Mouse (Mus musculus) brain, embryonic 18.5 days (tissue): Measurements from ENCODE around the gene St7.

Source experiments
- DNase-seq: peaks from one replicate; pipeline ENCODE4 v3.0.0-alpha.2; 2012; ENCODE audit warnings: low read depth, low spot score

St7 gene

DNA sequence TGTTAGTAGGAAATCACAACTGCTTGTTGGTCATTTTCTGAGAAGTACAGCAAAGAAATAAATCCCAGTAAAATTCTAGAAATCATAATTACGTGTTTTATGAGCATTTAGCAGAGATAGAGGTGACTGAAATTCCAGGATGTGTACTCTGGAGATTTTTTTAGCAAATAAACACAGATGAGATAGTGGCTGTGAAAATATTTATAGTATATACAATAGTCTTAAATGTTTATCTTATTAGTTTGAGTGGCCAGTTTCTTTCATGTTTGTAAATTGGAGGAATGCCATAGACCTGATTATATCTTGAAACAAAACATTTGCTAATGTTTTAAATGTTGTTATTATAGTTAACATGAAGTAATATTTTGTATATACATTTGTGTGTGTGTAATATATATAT, 205.8 kb downstream of the St7 start:
- no peak for DNase-seq

DNA sequence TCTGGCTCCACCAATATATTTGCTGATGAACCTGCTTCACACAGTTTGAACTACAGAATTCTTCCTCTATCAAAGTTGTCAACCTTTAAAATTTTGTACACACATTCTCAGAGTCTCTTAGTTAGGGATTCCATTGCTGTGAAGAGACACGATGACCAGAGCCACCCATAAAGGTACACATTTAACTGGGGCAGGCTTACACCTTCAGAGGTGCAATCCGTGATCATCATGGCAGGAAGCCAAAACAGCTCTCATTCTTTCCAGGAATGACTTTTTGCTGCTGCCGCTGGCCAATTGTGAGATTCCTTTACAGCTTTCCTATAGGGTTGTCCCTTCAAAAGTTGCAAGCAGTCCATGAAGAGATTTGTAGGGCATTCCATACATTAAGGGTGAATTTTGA, 210.6 kb downstream of the St7 start:
- DNase-seq = no peak

DNA sequence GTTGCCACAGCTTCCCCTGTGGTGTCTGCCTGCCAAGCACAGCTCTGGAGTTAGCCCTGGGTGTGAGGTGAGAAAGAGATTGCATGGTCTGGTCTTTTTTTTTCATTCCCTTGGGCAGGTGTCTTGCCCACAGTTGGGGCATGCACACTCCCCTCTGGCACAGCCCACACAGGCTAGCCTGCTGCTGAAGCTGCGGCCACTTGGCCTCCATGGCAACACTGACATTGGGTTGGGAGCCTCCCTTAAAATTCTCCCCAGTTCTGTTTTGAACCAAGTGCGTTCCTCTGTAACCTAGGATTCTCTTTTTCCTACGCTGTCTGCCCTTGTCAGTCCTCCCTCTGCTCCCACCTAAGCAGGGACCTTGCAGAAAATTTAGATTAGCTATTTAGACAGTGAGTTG, 213.0 kb downstream of the St7 start:
- DNase-seq = no peak

DNA sequence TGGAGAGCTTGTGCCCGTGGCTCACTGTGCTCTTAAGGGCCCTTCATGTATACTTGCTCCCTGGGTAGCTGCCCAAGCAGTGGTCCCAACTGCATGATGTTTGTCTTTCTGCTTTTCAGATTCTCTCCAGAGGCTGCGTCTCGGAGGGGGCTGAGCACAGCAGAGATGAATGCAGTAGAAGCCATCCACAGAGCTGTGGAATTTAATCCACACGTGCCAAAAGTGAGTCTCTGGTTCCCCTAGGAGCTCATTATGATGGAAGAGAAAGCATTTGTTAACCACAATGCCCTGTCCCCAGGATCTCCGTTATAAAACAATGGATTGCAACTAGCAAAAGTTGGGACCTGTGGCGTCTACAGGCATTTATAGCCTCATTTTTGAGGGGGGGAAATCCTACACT, 213.6 kb downstream of the St7 start:
- no peak for DNase-seq

DNA sequence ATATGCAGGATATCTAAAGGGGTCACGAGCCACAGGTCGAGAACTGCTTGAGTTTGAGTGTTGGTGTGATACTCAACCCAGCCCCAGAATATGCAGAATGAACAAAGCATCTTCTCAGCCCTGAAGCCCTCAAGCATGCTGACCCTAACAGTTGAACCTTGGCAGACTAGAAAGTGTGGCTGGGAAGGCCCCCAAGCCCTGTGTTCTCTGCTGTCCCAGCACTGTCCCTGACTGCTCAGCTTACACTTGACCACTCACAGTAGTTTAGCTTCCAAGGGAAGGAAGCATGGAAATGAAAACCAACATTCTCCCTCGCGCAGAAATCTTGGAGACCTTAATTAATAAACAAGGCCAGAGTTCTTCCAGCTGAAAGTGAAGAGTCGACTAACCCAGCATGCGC, 219.6 kb downstream of the St7 start:
- no peak for DNase-seq

DNA sequence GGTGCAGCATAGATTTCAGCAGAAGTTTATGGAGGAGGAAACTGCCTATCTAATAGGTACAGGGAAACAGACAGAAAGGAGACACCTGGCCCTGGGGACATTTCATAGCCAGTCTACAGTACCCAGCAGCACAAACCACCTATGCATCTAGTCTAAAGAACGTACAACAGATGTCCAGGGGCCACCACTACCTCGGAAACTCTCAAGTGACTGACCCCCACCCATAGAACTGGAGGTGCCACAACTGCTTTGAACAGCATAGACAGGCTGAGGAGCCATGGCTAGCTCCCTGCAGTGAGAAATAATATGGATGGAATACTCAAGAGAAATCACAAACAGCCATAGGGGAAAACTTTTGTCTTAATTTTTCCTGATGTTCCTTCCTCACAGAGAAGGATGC, 220.1 kb downstream of the St7 start:
- DNase-seq = no peak

DNA sequence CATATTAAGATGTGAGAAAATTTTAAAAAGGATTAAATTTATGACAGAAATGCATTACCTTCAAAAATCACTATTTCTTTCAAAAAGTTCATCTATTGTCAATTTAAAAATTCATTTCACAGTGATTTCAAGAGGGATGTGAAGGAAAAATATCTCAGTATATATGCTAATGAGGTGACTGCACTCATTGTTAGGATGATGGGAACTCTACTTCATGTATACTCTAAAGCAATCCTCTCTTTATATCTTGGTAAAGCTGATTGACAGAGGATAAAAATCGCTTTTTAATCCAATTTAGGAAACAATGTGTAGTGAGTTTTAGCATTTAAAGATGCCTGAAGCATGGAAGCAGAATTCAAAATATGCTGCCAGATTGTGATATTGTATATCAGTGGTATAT, 220.6 kb downstream of the St7 start:
- DNase-seq = no peak

DNA sequence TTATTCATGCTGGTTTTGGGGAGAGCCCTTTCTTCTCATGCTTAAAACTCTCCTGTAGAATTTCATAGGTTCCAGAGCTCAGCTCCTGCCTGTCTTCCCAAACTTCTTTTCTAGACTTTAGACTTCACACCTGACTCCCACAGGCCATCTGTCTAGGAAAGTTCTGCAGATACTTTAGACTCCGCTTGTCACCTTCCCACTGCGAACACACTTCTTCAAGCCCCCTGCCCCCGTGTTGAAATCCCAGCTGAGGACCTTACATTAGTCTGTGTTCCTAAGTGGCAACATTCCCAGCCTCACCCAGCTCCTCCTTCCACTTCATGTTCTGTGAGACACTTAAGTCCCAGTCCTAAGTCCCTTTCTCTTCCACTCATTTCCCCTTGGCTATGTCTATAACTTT, 221.6 kb downstream of the St7 start:
- DNase-seq = no peak

DNA sequence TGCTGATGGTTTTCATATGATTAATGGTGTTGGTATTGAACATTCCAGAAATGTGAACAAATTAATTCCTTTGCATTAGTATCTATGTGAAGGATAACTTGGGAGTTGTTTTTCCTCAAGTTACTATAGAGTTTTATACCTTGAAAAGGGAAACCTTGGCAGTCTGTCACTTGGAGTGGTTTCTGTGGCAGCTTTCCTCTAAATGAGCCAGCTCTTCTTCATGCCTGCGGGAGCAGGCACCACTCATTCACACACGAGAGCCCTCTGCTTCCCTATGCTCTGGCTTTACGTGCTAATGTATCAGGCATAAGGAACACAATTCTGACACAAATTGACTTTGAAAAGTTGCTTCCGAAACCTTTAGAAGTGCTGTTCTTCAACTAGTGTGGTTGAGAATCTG, 224.5 kb downstream of the St7 start:
- no peak for DNase-seq

DNA sequence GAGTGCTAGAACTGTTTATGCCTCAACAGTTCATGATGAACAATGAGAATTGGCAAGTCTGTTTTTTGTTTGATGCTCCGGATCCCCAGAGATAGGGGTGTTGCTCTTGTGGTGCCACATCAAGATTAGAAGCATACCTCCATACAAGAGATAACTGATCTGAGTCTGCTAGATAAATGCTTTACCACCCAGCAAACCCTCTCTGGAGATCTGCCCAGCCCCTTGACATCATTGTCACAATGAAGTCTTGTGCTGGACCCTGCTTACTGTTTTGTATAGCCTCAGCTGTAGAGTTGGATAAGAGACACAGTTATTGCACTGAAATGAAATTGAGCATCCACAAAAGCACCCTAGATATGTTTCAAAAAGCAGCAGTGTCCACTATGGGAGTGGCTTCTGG, 229.4 kb downstream of the St7 start:
- DNase-seq = no peak

DNA sequence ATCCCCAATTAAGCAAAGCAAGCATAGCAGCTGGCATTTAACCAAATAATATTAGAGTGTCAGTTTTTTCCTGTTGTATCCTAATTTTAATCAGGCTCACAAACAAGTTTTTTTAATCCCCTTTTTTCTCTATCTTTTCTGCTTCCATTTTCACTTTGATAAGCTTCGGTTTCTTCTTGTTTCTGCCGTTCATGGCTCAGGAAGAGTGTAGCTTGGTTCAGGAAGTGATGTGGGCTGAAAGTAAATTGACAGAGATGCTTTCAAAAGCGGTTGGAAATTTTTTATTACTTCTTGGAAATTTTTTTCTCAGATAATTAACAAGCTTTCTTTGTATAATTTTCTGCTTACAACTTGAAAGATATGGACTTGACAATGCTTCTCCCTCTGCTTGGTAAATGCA, 230.2 kb downstream of the St7 start:
- DNase-seq = no peak

DNA sequence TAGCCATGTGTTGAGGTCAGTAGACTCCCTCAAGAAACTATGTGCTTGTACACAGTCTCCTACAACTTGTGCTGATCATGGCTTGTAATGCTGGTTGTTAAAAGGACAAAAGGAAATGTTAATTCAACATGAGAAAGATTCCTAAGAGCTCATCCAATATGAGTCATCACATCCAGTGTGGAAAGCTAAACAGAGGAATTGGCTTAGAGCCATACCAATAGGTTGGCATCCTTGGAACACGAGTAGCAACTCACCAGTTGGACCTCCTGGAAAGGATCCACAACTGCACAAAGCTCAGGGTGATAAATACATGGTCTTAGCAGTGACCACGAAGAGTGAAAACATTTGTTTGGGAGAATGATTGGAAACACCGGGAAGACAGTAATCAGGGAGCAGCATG, 230.6 kb downstream of the St7 start:
- DNase-seq = no peak

DNA sequence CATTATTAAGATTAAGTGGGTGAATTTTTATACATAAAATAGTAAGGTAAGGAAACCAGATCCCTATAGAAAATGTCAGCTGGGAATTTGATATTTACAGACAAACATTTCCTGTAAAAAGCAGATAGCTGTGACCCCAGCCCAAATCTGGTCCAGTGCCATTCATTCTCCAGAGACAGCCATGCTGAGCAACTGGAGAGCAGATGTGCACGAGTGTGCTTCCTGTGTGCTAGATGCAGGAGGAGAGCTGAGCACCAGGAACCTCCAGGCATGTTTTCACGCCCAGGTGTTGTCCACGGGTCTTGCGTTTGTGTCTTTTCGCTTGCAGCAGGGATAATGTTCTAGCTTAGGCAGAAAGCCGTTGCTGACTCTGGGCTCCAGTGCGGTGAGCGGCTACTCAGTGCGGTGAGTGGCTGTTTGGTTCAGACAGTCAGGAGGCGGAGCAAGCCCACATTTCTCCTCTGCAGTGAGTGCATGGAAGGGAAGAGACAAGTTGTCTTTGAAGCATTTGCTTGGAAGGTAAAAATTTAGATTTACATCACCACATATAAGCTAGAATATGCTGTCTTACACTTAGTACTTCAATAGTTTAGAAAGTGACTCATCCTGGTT, 231.3 kb downstream of the St7 start:
- DNase-seq = no peak

DNA sequence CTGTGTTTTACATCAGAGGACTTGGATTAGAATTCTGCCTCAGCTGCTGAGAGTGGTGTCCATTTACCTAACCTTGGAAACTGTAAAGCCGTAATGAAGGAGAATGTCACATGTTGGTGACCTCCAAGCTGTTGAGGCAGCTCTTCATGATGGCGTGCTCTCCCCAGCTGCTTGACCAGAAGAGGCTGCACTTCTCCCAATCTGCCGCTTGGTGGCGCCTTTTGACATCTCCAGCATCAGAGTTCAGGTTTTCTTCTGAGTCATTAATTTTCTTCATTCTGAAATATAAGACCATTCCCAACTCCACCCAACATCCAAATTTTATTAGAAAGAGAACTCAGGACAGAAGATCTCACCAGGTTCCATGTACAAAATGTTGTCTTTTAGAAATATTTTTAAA, 232.5 kb downstream of the St7 start:
- no peak for DNase-seq

DNA sequence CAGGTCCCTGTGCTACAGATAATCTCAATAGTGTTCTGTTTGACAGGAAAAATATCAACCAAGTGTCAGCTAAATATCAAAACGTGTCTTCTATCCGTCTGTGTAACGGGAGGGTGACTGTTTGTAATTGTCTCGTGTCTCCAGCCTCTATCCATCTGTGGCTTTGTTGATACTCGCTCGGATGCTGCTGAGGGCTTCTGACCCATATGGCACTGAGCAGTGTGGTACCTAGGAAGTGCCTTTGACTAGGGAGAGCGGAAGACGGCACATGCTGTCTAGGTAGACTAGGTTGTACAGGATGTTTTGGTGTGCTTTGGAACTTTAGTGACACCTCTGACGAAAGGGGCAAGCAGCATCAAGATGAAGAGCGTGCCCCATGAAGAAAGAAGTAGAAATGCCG, 235.0 kb downstream of the St7 start:
- no peak for DNase-seq

DNA sequence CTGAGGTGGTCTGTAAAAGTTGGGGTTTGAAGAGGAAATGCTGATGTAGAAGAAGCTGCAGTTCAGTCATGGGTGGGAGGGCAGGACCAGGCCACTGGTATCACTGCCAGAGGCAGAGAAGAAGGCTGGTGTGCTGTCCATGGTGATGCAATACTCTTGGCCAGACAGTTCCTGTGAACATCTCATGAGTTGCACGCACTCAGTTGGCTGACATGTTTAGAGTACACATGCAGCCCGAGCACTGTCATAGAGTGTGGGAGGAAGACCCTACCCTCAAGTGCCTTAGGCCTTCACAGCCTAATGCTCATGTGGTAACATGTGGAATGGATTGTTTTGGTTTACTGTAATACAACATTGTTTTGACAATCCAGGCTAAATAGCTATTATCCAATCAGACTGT, 238.5 kb downstream of the St7 start:
- no peak for DNase-seq

DNA sequence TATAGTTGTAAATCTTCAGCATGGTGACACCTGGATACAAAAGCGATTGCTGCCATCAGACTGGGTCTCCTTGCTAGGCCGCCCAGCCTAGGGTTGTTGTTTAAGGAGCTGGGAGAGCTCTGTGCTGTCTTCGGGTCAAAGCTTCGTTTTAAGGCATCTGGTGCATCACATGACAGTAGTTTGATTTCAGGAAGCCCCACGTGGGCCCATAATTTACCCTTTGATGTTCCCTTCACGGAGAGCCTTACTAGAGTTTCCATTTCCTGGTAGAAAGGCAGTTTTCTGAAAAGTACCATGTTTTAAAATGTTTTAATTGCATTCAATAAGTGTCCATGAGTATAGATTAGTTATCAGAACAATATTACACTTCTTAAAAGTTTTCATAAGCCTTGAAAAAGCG, 239.1 kb downstream of the St7 start:
- DNase-seq = no peak

DNA sequence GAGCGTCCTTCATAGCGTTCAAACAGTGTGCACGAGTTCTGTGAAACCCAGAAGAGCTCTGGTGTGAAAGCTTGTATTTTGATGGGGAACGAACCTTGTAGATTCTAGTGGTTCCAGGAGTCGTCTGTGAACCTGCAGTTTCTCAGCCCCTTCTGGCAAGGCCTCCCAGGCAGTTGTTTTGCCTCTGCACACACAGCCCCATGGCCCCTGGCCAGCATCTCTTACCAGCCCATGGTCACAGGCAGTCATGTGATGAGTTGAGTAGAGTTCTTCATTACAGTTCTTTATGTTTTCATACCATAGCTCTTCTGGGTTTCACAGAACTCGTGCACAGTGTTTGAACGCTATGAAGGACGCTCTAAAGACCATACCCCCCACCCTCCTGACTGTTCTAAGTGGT, 240.1 kb downstream of the St7 start:
- no peak for DNase-seq

DNA sequence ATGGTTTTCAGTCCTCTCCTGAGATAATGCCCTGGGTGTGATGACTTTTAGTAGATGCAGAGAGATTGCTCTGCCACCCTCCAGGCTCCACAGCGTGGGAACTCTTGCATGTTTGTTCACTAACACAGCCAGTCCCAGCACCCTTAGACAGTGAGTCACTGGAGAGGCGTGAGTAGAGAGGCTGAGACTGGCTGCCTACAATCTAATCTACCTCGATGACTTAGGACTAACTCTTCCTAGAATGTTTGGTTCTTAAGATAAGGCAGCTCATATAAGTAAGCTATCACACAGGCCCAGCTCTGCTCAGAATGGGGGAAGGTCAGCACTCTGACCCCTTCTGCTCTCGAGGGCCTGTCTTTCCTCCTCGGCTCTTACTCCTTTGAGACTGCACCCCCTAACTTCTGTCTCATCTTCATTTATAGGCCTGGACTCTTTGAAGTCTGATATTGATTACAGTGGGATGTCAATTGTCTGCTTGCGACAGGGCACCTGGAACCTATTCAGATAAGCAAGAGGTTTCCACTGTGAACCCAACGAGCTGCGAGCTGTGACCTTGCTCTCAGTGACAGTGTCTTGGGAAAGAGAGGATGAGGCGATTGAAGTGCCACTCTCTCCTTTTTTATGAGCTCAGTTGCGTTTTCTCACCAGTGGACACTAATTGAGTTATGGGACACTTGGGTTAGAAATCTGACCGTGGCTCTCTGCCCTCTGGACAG, 246.1 kb downstream of the St7 start:
- no peak for DNase-seq

DNA sequence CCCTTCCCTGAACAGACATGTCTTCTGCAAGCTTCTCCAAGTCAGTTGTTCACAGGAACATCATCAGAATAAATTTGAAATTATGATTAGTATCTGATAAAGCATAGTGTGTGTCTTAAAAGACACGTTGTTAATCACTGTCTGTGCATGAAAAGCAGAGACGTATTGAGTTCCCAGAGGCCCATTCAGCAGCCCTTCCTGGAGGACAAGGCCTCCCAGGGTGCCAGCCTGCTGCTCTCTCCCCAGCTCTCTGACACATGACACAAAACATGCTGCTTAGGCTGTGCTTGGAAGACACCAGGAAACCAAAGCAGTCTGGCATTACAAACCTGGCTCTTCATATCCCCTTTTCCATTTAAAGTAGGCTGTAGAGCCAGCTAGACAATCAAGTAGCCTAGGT, 249.2 kb downstream of the St7 start:
- no peak for DNase-seq

DNA sequence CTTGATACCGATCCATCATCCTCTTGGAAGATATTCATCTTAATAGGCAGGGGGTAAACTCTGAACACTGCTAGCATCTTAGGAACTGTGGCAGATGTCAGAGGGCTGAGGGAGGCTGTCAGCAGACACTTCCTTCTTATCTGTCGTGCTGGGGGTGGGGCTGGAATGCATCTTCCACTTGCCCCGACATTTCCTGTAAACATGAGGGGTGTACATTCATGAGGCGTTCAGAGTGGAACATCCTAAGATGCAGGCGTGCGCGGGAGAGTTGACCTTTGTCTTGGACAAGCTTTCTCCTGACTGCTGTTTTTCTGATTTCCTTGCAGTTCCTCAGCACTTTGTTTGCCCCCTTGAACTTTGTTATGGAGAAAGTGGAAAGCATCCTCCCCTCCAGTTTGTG, 249.6 kb downstream of the St7 start:
- no peak for DNase-seq

DNA sequence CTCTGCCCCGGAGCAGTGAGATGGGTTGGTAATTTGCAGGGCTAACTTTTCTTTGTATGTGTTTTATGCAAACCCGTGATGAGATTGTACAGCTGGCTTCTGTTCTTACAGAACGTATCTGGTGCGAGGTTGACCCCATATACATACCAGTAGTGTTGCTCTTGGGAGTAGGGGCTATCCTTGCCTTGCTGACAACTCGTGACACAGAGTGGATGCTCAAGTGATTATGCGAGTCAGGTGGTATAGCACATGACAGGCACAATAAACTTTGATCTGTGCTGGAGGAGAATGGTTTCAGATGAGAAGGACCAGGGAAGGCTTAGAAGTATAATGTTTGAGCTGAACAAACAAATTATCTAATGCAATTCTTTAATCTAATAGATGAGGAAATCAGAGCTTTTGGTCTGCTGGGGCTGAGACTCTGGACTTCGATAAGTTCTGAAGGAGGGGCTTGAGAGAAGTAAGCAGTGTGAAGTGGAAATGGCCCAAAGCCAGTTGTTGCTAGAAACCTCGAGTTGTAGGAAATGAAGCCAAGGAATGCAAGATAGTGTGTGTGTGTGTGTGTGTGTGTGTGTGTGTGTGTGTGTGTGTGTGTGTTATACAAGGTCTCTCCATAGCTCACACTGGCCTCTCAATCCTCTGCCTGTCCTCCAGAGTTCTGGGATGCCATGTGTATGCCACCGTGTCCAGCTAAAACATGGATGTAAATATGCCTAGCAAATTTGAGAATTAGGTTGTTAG, 251.3 kb downstream of the St7 start:
- DNase-seq = no peak

DNA sequence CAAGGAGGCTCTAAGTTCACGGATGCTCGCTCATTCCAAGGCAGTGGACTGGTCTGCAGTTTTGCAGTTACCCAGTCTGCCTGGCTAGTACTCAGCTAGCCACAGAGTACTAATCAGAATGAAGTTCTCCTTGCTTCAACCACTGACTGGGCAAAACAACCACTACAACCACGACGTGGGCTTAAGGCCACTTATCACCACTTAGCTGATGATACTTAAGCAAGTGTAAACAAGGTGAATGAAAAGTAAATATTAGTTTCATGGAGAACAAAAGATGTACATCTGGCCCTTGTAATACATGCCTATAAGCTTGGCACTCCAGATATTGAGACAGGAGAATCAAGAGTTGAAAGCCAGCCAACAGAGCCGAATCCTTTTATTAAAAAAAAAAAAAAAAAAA, 253.7 kb downstream of the St7 start:
- DNase-seq = no peak
